Mouse (Mus musculus) CD4-positive helper T cell, adult 2 months (primary cell): Measurements from ENCODE around the gene Xxylt1.

Source experiments
- DNase-seq: peaks from one replicate; pipeline ENCODE4 v3.0.0-alpha.2; 2012; ENCODE audit warnings: low read depth, missing footprints, low spot score

Xxylt1 gene

GRCm38 (mm10) chr16:30960266-30960665 is 121.0 kb downstream of the Xxylt1 start:
- DNase-seq, result no peak

GRCm38 (mm10) chr16:30959692-30960091 is 121.5 kb downstream of the Xxylt1 start:
- DNase-seq, result no peak

DNA sequence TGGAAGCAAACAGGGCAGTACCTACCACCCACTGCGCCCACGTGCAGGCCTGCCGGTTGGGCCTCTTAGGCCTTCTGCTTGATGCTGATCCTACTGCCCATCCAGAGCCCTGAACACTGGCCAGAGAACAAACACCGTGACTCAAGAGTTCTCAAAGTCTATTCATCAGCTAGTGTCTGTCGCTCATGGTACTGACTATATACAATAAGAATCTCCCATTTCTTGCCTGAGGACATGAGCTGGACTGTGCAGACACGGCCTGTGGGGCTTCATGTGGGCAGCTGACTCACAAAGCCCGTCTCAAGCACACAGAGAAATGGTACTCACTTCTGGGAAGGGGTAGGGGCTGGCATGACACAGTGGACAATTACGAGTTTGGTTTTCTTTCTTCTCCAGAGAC is 125.1 kb downstream of the Xxylt1 start:
- DNase-seq, result no peak

- no peak for DNase-seq
Observed at GRCm38 (mm10) chr16:30948636-30949035, 132.6 kb downstream of the Xxylt1 start.

DNA sequence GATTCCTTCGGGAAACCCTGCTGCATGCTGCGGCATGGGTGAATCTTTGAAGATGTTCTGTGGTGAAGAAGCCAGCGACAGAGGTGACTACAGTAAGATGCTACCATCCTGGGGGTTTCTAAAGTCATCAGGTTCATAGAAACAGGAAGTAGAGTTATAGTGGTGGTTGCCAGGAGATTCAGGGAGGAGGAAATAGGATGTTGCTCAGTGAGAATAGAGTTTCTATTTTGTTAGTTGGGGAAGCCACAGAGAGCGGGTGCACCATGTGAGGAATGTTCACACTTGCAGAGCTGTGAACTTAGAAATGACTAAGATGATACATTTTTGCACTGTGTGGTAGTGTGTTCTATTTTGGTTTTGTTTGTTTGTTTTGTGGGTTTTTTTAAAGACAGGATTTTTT is 133.0 kb downstream of the Xxylt1 start:
- peak; percentile 50 for DNase-seq

- DNase-seq, result no peak
Observed at GRCm38 (mm10) chr16:30944886-30945285, 136.3 kb downstream of the Xxylt1 start.

DNA sequence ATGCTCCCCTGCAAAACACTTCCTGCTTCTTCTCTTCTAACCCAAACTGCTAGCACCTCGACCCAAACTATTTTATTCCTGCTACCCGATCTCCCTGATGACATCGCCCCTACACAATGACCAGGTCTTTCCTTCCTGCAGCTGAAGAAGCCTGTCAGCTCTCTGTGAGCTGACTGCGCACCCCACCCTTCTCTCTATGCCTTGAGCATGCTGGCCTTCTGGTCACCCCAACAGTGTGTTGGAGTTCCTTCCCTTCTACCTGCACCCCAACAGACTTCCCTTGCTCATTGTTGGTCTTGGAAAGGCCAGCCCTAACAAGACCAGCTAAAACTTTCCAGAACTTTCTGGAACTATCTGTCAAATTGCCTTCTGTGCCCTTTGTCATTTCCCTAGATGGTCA is 137.3 kb downstream of the Xxylt1 start:
- no peak for DNase-seq

DNA sequence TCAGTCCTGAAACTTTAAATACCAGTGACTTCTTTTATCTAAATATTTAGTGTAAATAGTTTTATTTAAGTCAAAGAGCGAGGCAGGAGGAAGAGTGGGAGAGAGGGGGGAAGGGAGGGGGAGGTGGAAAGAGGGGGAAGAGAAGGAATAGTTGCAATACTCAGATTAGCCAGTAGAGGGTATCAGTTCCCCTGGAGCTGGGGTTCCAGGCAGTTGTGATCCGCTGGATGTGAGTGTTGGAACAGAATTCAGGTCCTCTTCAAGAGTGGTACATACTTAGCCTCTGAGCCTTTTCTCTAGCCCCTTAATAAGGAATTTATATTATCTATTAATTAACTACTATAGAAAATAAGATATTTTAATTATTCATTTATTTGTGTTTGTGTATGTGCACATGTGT is 140.5 kb downstream of the Xxylt1 start:
- DNase-seq, result peak; percentile 22

GRCm38 (mm10) chr16:30939903-30940302 is 141.3 kb downstream of the Xxylt1 start:
- no peak for DNase-seq

- no peak for DNase-seq
Observed at GRCm38 (mm10) chr16:30939210-30939609, 142.0 kb downstream of the Xxylt1 start.

DNA sequence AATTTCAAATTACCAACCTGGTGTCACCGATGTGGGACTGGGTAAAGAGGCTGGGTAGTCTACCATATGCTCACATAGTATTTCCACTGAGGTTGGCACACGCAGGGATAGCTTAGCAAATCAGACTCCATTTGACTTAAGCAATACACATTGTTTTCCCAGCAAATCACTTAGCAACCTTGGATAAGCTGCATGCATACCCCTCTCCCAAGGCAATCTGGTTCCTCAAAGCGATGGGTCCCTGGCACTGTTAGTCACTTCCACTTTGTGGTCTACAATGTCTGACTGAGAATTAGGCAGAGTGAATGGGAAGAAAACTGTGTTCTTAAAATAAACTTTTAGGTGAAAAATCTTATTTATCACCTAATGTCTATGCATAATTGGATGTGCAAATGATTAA is 142.6 kb downstream of the Xxylt1 start:
- no peak for DNase-seq

- no peak for DNase-seq
Observed at GRCm38 (mm10) chr16:30937665-30938064, 143.6 kb downstream of the Xxylt1 start.

- no peak for DNase-seq
Observed at GRCm38 (mm10) chr16:30936471-30936870, 144.8 kb downstream of the Xxylt1 start.

DNA sequence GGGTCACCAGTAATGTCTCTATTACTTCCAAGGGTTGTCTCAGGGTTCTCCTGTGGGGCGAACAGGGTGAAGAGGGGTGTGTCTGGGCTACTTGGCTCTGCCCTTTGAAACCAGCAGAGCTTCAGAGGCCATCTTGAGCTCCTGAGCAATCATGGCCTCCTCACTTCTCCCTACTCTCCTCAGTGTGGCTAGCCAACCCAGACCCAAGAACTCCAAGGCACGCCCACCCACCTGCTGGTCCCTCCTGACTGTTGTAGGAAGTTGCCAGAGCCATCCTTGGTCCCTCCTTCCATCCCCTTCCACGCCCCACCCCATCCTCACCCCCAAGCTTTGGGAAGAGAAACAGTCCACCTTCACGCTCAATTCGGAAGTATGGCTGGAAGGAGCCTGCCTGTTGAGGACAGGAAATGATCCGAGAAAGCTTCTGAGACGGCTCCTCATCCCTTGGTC is 145.2 kb downstream of the Xxylt1 start:
- no peak for DNase-seq

- DNase-seq, result no peak
Observed at GRCm38 (mm10) chr16:30934967-30935690, 146.1 kb downstream of the Xxylt1 start.

GRCm38 (mm10) chr16:30934205-30934780 is 146.9 kb downstream of the Xxylt1 start:
- DNase-seq, result no peak

DNA sequence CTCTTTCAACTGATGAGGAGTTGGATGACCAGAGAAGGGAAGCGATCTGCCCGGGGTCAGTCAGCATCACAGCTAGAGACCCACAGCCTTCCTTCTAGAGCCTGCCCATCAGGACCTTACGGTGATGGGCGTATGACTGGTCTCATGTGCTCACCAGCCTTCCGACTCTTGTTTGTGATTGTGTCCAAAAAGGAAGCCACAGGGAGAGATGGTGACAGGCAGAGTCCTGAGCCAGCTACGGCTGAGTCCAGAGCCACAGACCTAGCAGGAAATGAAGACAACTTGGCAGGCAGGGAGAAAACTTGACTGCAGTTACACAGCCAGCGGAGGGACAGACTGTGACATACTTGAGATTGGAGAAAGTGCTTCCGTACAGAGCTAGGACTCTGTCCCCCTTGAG is 147.9 kb downstream of the Xxylt1 start:
- DNase-seq, result no peak

DNA sequence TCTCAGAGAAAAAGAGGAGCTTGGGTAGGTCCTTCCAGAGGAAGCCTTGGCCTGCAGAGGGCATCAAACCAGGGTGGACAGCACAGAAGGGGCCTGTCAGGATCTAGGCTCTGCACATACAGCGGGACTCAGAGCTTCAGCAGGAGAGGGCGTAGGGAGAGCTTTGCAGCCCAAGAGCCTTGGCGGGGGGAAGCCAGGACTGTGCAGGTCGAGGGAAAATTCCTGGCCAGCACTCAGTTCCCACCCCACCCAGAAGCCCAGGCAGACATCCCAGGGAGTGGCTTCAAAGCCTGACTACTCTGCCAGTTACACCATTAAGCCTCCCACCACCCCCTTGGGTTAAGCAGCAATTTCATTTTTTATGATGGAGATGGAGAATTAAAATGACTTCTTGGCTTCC is 148.4 kb downstream of the Xxylt1 start:
- no peak for DNase-seq

- no peak for DNase-seq
Observed at GRCm38 (mm10) chr16:30932196-30932595, 149.0 kb downstream of the Xxylt1 start.

GRCm38 (mm10) chr16:30929165-30929564 is 152.1 kb downstream of the Xxylt1 start:
- DNase-seq, result no peak

DNA sequence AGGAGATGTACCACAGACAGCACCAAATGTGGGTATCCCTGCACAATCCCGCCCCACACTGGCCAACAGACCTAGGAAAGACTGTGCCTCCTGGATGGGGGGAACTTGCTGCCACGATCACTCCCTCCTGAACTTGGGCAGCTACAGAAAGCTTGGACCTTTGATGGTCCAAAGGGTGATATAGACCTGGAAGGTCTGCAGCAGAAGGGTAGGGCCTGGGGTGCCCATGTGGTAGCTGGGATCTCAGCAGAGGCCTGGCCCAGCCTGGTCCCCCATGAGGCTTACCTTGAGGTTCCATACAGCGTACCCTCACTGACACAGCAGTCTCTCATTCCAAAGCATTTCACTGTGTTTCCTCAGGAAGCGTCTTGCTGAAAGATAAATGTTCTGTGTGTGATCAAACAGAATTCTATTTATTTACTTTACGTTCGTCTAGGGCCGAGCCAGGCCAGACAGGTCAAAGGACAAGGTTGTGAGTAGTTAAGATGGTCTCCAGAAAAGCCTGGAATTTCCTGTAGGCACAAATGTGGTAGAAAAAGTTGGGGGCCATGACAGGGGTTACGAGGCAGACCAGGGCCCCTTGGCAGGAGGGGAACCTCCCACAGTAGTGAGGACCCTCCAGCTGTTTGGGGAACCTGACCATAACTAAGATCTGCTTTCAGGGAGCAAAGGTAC is 153.0 kb downstream of the Xxylt1 start:
- DNase-seq, result no peak

- no peak for DNase-seq
Observed at GRCm38 (mm10) chr16:30925496-30925895, 155.7 kb downstream of the Xxylt1 start.

GRCm38 (mm10) chr16:30923899-30924298 is 157.3 kb downstream of the Xxylt1 start:
- DNase-seq, result no peak
